Mouse (Mus musculus) kidney, adult 9 months (tissue): ENCODE measurements around the gene Pole3.
"Not testable (repeated sequence)": the region's sequence is repeated elsewhere in the genome, so short reads cannot be mapped to it uniquely, and the experiment has no call there.

Source experiments
- DNase-seq: peaks from one replicate; pipeline ENCODE4 v3.0.0; 2022

Gene Pole3

GRCm38 (mm10) chr4:62485450-62486161 lies 39.3 kb downstream of the Pole3 start:
- no peak for DNase-seq

- no peak for DNase-seq
Measured at GRCm38 (mm10) chr4:62484928-62485327, 39.9 kb downstream of the Pole3 start.

- peak; percentile 43 for DNase-seq
Measured at GRCm38 (mm10) chr4:62480709-62481605, 43.9 kb downstream of the Pole3 start.

DNA sequence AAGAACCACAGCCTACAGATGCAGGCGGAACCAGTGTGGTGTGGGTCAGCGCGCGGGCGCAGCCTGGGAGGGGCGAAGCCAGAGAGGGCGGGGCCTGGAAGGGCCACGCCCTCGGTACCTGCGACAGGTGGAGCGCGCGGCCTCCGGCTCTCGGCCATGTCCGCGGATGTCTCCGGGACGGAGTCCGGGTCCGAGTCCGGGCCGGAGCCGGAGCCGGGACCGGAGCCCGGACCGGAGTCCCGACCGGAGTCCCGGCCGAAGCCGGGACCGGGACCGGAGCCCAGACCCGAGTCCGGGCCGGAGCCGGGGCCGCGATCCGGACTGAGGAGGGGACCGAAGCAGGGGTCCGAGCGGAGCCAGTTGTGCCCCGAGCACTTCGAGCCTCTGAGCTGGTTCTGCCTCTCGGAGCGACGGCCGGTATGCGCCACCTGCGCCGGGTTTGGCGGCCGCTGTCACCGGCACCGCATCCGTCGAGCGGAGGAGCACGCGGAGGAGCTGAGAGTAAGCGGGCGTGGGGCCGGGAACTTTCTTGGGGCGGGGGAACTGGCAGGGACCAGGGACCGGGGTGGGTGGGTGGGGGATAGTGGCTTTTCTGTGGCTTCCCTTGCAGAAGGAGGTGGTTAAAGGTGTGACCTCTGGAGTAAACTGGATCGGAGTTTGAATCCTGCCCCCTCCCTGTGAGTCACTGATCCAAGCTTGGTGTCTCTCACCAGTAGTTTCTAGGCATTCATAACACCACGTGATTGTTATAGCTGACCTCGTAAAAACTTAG lies 44.7 kb downstream of the Pole3 start, which contains the start of gene Bspry:
TSS of gene Bspry (plus strand) at position 117 of the 772 bp plus-strand sequence.
- DNase-seq, result peak; percentile 84

- not testable (repeated sequence) for DNase-seq
Measured at GRCm38 (mm10) chr4:62479593-62479936, 45.3 kb downstream of the Pole3 start.

- no peak for DNase-seq
Measured at GRCm38 (mm10) chr4:62477542-62478244, 47.2 kb downstream of the Pole3 start.

- no peak for DNase-seq
Measured at GRCm38 (mm10) chr4:62475793-62476192, 49.1 kb downstream of the Pole3 start.

DNA sequence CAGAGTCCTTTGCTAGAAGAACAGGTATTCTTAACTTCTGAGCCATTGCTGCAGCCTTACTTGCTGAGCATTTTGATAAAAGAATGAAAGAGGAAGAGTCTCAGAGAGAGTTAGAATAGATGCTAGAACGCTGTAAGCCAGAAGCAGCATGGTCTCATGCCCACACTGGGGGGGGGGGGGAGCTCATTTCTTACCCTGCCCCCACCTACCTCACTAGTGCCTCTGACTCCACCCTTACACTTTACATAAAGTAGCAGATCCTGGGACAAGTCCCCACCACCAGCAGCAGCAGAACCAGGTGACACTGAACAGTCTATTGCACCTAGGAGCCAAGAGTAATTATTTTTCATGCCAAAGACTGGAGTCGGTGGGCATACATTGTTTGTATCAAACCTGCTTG lies 49.7 kb downstream of the Pole3 start:
- no peak for DNase-seq
